Mouse (Mus musculus): ENCODE results near the gene Slc31a1. TPM values are rescaled to one million over a fixed set of nuclear protein-coding genes. Genes with fewer than 3 reads are reported as not detected.

The Slc31a1 gene
- total RNA-seq, 2 experiments from 2014 or later = 10.8 to 12.3 TPM

Other genes starting within 250 kb of the Slc31a1 start
- gene Mup21, start 209.9 kb upstream of the Slc31a1 start, total RNA-seq (2021) = not detected
- gene Zfp37, start 129.7 kb upstream of the Slc31a1 start, total RNA-seq (2021) = 1 to 10 TPM in 1 of 2 experiments, under 1 TPM in 1; 0.86 to 1.2 TPM
- gene Slc31a2, start 98.2 kb upstream of the Slc31a1 start, total RNA-seq (2021) = 1 to 10 TPM; 3.9 to 4.6 TPM
- 10 to 100 TPM; 11.7 to 13.2 TPM for gene Fkbp15, start 179 bp upstream of the Slc31a1 start, total RNA-seq (2021)
- gene Cdc26, start 47.9 kb downstream of the Slc31a1 start, total RNA-seq (2021) = 10 to 100 TPM; 40.4 to 43.7 TPM
- 10 to 100 TPM; 13.3 to 15.1 TPM for gene Prpf4, start 48.1 kb downstream of the Slc31a1 start, total RNA-seq (2021)
- not detected for gene Rnf183, start 74.5 kb downstream of the Slc31a1 start, total RNA-seq (2021)
- gene Wdr31, start 110.2 kb downstream of the Slc31a1 start, total RNA-seq (2021) = not detected
- gene Bspry, start 119.3 kb downstream of the Slc31a1 start, total RNA-seq (2021) = under 1 TPM; 0.15 to 0.16 TPM
- 1 to 10 TPM; 1.7 to 2.2 TPM for gene Hdhd3, start 142.7 kb downstream of the Slc31a1 start, total RNA-seq (2021)
- 10 to 100 TPM; 20.9 to 21.3 TPM for gene Alad, start 159.2 kb downstream of the Slc31a1 start, total RNA-seq (2021)
- 10 to 100 TPM; 15.5 to 15.9 TPM for gene Pole3, start 164.3 kb downstream of the Slc31a1 start, total RNA-seq (2021)
- under 1 TPM in 1 of 2 experiments, not detected in 1; 0.20 TPM for gene 4933430I17Rik, start 164.6 kb downstream of the Slc31a1 start, total RNA-seq (2021)
- 10 to 100 TPM; 10.5 to 11.2 TPM for gene Rgs3, start 199.1 kb downstream of the Slc31a1 start, total RNA-seq (2021)

All from gastrocnemius, postnatal 25 days (tissue).